Mouse (Mus musculus): Measurements from ENCODE around the gene Efhc1. TPM values are rescaled to one million over a fixed set of nuclear protein-coding genes. Genes with fewer than 3 reads are reported as not detected.

Gene Efhc1
- polyA plus RNA-seq, 1 experiment from 2014 or later: 2.9 TPM

DNA sequence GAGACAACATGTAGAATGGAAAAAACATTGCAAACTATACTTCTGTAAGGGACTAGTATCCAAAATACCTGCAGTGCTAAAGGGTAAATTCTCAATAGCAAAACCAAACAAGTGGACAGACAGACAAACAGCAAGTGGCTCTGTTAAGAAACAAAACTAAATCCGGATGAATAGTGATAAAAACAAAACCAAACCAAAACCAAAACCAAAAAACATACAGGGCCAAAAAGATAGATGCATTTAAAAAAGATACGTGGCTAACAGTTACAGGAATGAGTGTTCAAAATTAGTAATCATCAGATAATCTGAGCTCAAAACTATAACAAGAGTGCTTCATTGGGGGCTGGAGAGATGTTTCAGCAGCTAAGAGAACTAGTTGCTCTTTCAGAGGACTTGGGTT lies 18.2 kb downstream of the Efhc1 start:
- H3K4me3 ChIP-seq (replicated peaks): no peak overlapping the region
- no peaks in the 10 kb centered on the region for H3K4me1 ChIP-seq
- WGBS: 85% methylated on average over 2 of the region's 2 CpGs
- no peak overlapping the region for H3K4me2 ChIP-seq
- no peak overlapping the region for H3K9ac ChIP-seq
- no peaks in the 10 kb centered on the region for H3K9me3 ChIP-seq
- H3K27me3 ChIP-seq: no peaks in the 10 kb centered on the region
- ATAC-seq (ENCODE audit: low FRiP score): no peak
- H3K36me3 ChIP-seq (replicated peaks): no peaks in the 10 kb centered on the region
- H3K27ac ChIP-seq: no peak overlapping the region

DNA sequence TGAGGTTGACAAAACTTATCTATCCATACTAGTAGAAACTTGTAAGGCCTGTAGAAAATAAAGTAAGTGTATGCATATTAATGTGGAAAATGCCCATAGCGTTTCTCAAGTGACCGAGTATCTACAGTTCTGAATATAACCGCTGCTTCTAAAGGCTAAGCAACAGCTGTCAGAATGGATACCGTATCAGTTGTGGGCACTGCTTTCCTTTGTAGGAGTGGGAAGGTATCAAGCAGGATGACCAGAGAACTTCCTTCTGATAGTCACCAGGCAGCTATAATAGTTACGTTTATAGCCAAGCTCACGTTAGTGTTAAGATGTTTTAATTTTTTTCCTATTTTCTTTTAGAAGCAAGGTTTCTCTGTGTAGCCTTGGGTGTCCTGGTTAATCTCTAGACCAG lies 22.0 kb downstream of the Efhc1 start:
- Histone ChIP-seq H3K27ac (no peak overlapping the region), H3K4me1 (no peaks in the 10 kb centered on the region), H3K9ac (no peak overlapping the region), H3K4me3 (replicated peaks) (no peak overlapping the region), H3K9me3 (no peaks in the 10 kb centered on the region), H3K4me2 (no peak overlapping the region), H3K27me3 (no peaks in the 10 kb centered on the region), H3K36me3 (replicated peaks) (no peaks in the 10 kb centered on the region)
- no peak for ATAC-seq (ENCODE audit: low FRiP score)
- WGBS: 95% methylated on average over 6 of the region's 6 CpGs

DNA sequence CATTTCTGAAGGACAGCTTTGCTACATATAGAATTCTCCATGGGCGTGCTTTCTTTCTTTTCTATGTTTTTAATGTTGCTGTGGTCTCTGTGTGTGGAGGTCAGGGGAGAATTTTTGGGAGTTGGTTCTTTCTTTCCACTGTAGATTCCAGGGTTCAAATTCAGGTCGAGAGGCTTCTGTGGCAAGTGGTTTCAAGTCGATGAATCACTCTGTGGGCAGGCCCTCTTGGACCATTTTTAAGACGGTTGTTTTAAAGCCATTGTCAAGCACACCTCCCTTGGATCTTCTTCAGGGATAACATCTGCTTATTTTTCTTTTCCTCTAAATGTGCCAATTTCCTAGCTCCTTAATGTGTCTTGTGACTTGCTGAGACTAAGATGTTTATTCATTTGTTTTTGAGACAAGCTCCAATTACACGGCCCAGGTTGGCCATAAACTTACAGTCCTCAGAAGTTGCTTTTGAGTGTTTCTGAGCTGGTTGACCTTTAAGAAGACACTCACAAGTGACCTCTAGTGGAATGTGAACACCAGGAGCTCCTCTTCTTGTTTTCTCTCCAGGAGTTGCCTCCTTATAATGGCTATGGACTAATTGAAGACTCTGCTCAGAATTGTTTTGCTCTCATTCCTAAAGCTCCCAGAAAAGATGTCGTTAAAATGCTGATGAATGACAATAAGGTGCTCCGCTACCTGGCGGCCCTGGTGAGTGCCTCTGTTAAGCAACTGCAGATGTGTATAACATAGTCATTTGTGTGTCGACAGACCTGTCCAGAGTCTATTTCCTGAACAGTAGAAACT lies 23.1 kb downstream of the Efhc1 start:
- Histone ChIP-seq H3K4me3 (replicated peaks) (no peak overlapping the region), H3K4me1 (no peaks in the 10 kb centered on the region), H3K9ac (no peak overlapping the region), H3K27me3 (no peaks in the 10 kb centered on the region), H3K9me3 (no peaks in the 10 kb centered on the region), H3K27ac (no peak overlapping the region), H3K36me3 (replicated peaks) (no peaks in the 10 kb centered on the region), H3K4me2 (no peak overlapping the region)
- ATAC-seq (ENCODE audit: low FRiP score): no peak
- WGBS: 79% methylated on average over 9 of the region's 9 CpGs

DNA sequence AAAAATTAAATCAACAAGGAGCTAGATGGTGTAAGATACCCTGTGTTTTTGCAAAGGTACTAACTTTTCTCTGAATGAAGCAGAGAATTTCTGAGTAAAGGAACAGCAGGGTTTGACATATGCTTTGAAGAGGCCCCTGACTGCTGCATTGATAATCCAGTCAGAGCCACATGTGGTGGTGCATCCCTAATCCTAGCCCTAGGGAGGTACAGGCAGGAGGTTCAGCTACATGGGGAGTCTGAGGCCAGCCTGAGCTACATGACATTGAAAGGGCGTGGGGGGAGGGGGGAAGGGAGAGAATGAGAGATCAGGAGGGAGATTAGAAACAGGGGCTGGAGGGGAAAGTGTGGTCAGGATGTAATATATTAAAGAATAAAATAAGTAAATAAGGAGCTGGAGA lies 29.1 kb downstream of the Efhc1 start:
- Histone ChIP-seq H3K4me1 (no peaks in the 10 kb centered on the region; the same call in 1 of the 2 replicates), H3K9me3 (no peaks in the 10 kb centered on the region), H3K27ac (no peak overlapping the region), H3K4me3 (replicated peaks) (no peak overlapping the region), H3K9ac (no peak overlapping the region), H3K36me3 (replicated peaks) (no peaks in the 10 kb centered on the region), H3K4me2 (no peak overlapping the region), H3K27me3 (no peaks in the 10 kb centered on the region)
- ATAC-seq (ENCODE audit: low FRiP score): no peak
- WGBS: 44% methylated on average over 1 of the region's 1 CpGs

DNA sequence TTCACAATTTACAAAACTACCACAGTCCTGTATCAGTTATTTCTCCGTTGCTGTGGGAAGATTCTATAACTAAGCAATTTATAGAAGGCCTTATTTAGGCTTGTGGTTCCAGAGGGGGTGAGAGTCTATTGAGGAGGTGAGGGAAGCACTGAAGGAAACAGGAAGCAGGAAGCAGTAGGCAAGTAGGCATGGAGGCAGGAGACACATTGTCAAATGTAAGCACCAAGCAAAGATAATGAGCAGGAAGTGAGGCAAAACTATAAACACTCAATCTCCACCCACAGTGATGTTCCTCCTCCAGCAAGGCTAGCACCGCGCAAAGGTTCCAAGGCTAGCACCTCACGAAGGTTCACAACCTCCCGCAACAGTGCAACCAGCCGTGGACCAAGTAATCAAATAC lies 30.3 kb downstream of the Efhc1 start:
- H3K9me3 ChIP-seq: no peaks in the 10 kb centered on the region
- no peak overlapping the region for H3K9ac ChIP-seq
- H3K4me3 ChIP-seq (replicated peaks): no peak overlapping the region
- no peaks in the 10 kb centered on the region for H3K36me3 ChIP-seq (replicated peaks)
- WGBS: 92% methylated on average over 6 of the region's 6 CpGs
- H3K27ac ChIP-seq: no peak overlapping the region
- H3K27me3 ChIP-seq: no peaks in the 10 kb centered on the region
- peaks cover 4% of the 10 kb centered on the region; the same call in 1 of the 2 replicates for H3K4me1 ChIP-seq
- no peak overlapping the region for H3K4me2 ChIP-seq
- ATAC-seq (ENCODE audit: low FRiP score): no peak

DNA sequence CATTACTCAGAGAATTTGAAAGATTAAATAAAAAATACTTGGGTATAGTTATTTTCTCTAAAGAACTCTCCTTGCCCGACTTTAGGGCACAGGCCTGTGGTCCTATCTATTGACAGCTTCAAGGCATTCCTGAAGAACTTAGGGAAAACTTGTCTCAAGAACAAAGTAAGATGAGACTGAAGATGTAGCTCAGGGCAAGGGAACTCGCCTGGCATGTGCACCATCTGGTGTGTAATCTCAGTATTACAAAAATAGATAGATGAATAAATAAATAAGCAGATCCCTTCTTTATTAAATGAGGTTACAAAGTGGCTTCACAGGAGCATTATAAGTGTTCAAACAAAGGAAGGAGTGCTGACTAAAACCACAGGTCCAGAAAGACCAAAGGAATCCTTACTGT lies 32.7 kb downstream of the Efhc1 start:
- no peaks in the 10 kb centered on the region for H3K27me3 ChIP-seq
- no peak for ATAC-seq (ENCODE audit: low FRiP score)
- H3K4me3 ChIP-seq (replicated peaks): no peak overlapping the region
- 85% methylated on average over 2 of the region's 2 CpGs for WGBS
- H3K36me3 ChIP-seq (replicated peaks): no peaks in the 10 kb centered on the region
- H3K4me2 ChIP-seq: no peak overlapping the region
- no peak overlapping the region for H3K9ac ChIP-seq
- peaks cover 4% of the 10 kb centered on the region; the same call in 1 of the 2 replicates for H3K4me1 ChIP-seq
- no peaks in the 10 kb centered on the region for H3K9me3 ChIP-seq
- no peak overlapping the region for H3K27ac ChIP-seq

DNA sequence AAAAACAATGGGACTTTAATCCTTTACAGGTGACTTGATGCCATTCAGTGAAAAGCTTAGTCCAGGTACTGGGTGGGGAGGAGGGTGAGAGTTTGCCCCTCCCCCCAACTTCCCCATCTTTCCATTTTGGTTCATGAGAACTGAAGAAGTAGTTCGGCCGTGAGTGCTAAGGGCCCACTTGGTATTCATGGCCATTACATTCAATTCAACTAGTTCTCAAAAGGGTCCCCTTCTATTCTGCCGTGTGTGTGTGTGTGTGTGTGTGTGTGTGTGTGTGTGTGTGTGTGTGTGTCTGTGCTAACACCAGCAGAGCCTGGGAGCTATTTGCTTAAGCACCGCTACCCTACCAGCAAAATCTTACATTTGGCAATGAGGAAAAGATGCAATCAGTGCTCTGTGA lies 33.2 kb downstream of the Efhc1 start:
- Histone ChIP-seq H3K4me3 (replicated peaks) (no peak overlapping the region), H3K27ac (no peak overlapping the region), H3K27me3 (no peaks in the 10 kb centered on the region), H3K4me2 (no peak overlapping the region), H3K4me1 (peaks cover 4% of the 10 kb centered on the region; the same call in 1 of the 2 replicates), H3K9ac (no peak overlapping the region), H3K9me3 (no peaks in the 10 kb centered on the region), H3K36me3 (replicated peaks) (no peaks in the 10 kb centered on the region)
- WGBS: 36% methylated on average over 4 of the region's 4 CpGs
- peak; percentile 53 for ATAC-seq (ENCODE audit: low FRiP score)

DNA sequence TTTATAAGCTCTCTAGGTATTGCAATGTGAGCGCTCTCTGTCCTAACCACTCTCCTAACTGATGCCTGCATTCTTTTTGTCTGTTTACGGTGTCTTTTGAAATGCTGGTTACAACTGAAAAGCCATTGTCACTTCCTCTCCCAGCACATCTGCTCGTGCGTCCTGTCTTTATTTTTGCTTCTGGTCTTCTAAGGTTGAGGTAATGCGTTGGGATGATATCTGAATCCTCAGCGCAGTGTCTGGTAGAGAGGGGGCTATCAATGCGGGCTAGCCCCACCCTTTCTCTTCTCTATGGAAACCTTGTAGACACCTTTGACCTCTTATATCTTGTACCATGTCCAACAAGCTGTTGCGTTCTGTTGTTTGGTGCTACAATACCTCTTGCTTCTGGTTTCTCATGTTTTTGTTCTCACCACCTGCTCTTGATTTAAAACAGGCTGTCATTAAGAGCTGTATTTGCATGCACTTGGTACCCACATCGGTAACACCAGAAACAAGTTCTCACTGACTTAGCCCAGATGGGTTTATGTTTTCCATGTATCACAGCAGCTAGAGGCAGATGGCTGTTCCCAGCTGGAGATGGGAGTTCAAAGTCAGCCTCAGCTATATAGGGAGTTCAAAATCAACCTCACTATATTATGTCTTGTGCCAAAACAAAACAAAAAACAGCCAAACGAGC lies 35.1 kb downstream of the Efhc1 start:
- no peaks in the 10 kb centered on the region for H3K36me3 ChIP-seq (replicated peaks)
- ATAC-seq (ENCODE audit: low FRiP score): peak; percentile 33; the same call in 1 of the 2 replicates
- no peak overlapping the region for H3K27ac ChIP-seq
- no peaks in the 10 kb centered on the region for H3K27me3 ChIP-seq
- no peaks in the 10 kb centered on the region for H3K9me3 ChIP-seq
- no peak overlapping the region for H3K4me2 ChIP-seq
- H3K4me1 ChIP-seq: 0 out of 2 replicates have a peak, but pooled peaks cover 4% of the 10 kb centered on the region
- WGBS: 74% methylated on average over 10 of the region's 10 CpGs
- no peak overlapping the region for H3K9ac ChIP-seq
- no peak overlapping the region for H3K4me3 ChIP-seq (replicated peaks)

DNA sequence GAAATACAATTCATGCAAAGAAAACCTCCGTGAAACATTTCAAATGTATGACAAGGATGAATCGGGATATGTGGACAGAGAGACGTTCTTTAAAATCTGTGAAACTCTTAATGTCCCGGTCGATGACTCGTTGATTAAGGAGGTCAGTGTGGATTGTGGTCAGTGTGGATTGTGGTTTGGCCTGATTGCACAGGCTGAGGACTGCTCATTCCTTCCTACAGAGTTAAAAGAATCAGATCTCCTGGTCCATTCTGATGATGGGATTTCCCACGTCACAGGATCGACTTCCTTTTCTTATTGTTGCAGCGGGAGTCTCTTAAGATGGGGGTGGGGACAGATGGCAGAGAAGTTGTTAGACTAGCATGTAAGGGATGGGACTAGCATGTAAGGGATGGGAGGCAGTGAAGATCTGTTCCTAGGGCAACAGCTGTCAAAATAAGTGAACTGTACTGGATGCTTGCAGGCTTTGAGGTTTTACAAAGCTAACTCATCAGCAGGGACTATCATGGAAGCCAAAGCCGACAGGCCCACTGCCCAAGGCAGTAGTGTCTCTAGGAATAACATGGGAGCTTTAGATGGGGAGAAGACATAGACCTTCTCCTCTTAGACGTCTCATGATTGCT lies 38.1 kb downstream of the Efhc1 start:
- H3K9me3 ChIP-seq: no peaks in the 10 kb centered on the region
- H3K9ac ChIP-seq: no peak overlapping the region
- H3K4me1 ChIP-seq: 0 out of 2 replicates have a peak, but pooled peaks cover 4% of the 10 kb centered on the region
- H3K27me3 ChIP-seq: no peaks in the 10 kb centered on the region
- H3K27ac ChIP-seq: no peak overlapping the region
- ATAC-seq (ENCODE audit: low FRiP score): no peak
- WGBS: 90% methylated on average over 11 of the region's 11 CpGs
- no peaks in the 10 kb centered on the region for H3K36me3 ChIP-seq (replicated peaks)
- H3K4me2 ChIP-seq: no peak overlapping the region
- H3K4me3 ChIP-seq (replicated peaks): no peak overlapping the region

DNA sequence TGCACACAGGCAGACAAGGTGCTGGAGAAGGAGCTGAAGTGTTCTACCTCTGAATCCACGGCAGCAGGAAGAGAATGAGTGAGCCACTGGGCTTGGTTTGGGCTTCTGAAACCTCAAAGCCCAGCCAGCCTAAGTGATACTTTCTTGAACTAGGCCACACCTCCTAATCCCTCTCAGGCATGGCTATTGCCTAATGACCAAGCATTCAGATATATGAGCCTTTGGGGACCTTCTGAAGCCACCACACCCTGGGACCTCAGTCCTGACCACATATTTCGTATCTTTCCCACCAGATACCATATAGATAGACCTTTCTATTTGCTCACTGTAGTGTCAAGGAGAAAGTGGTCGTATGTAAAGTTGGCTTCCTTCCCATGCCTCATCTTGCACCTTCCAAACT lies 42.3 kb downstream of the Efhc1 start:
- Histone ChIP-seq H3K27ac (no peak overlapping the region), H3K4me3 (replicated peaks) (no peak overlapping the region), H3K9me3 (no peaks in the 10 kb centered on the region), H3K27me3 (no peaks in the 10 kb centered on the region), H3K4me1 (peaks cover 8% of the 10 kb centered on the region; the same call in 1 of the 2 replicates), H3K4me2 (no peak overlapping the region), H3K9ac (no peak overlapping the region), H3K36me3 (replicated peaks) (no peaks in the 10 kb centered on the region)
- WGBS: 94% methylated on average over 3 of the region's 3 CpGs
- ATAC-seq (ENCODE audit: low FRiP score): no peak

DNA sequence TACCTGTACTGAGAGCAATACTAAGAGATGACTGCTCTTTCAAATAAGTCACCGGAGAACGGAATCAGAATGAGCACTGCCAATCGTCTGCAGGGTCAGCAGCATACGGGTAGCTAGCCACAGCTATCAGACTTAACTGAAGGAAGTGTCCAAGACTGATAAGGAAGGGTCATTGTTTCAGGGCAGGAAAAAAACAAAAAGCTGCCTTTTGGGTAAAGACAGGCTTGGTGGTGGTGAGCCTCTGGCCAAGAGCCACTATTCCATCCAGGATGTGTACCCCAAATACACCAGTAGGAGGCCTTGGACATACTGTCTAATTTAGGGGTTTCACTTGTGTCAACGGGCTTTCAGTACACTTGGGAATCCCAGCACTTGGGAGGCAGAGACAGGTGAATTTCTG lies 42.9 kb downstream of the Efhc1 start:
- Histone ChIP-seq H3K9ac (no peak overlapping the region), H3K36me3 (replicated peaks) (no peaks in the 10 kb centered on the region), H3K4me3 (replicated peaks) (no peak overlapping the region), H3K27me3 (no peaks in the 10 kb centered on the region), H3K9me3 (no peaks in the 10 kb centered on the region), H3K27ac (no peak overlapping the region), H3K4me2 (no peak overlapping the region), H3K4me1 (peaks cover 8% of the 10 kb centered on the region; the same call in 1 of the 2 replicates)
- WGBS: 89% methylated on average over 5 of the region's 5 CpGs
- ATAC-seq (ENCODE audit: low FRiP score): no peak

DNA sequence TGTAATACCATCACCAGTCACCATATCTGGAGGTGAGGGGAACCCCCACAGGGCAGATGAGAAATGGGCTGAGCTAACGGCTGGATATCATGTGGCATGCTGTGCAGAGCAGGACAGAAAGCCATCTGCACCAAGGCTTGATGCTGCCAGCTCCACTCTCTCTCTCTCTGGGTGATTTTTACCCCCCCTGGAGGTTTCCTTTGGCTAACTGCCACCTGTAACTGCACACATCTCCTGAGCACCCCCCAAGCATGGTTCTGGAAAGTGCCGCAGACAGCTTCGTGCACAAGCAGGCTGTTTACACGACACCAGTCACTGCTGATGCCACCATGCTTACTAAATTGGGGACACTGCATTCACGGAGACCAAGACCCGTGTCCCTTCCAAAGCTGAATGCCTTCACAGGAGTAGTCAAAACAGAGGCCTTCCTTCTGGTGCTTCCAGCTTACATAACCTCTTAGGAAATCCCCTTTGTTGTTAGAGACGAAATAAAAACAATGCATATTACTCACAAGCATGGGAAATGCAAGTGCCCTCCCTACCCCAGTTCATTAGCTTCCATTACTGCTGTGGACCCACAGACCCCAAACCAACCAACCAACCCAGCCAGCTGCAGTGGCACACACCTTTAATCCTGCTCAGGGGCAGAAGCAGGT lies 44.0 kb downstream of the Efhc1 start:
- no peak overlapping the region for H3K4me2 ChIP-seq
- no peak overlapping the region for H3K27ac ChIP-seq
- no peak overlapping the region for H3K4me3 ChIP-seq (replicated peaks)
- ATAC-seq (ENCODE audit: low FRiP score): no peak
- no peaks in the 10 kb centered on the region for H3K27me3 ChIP-seq
- peaks cover 8% of the 10 kb centered on the region; the same call in 1 of the 2 replicates for H3K4me1 ChIP-seq
- H3K9ac ChIP-seq: no peak overlapping the region
- H3K36me3 ChIP-seq (replicated peaks): no peaks in the 10 kb centered on the region
- no peaks in the 10 kb centered on the region for H3K9me3 ChIP-seq
- WGBS: 59% methylated on average over 7 of the region's 7 CpGs
